Mouse (Mus musculus): ENCODE measurements around the gene Tpcn2. TPM values are rescaled to one million over a fixed set of nuclear protein-coding genes. Genes with fewer than 3 reads are reported as not detected.

The Tpcn2 gene
- polyA plus RNA-seq, 1 experiment from 2014 or later, result 0.95 TPM

DNA sequence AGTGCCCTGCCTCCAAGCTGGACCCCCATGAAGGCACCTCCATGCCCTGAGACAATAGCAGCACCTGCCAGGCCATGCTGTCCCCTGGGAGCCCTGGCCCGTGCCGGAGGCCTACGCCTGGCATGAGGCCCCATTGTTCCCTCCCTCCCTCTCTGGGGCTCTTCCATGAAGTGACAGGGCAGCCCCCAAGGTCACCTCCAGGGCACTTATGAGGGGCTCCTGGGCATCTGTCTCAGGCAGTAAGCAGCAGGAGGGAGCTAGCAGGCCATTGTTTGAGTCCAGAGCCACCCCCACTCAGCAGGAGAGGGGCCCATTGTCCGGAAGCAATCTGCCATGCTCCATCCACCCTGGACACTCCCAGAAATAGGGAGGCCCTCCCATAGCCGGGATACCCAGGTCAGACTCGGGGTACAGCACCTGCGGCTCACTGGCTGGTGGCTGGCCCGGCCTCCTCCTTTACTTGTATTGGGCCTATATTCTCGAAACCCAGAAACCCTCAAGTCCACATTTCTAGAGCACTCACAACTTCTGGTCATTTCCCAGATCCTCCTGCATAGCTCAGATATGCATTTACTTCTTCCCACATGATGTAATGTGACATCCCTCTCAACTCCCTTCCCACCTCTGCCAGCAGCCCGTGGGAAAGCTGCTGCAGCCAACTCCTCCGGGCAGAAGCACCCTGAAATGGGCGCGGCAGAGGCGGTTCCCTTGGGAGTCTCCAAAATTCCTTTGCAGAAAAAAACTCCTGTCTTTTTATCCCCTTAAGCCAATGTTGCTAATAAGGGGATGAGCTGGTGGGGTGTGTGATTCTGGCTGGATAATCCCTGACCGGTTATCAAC lies 106.8 kb downstream of the Tpcn2 start:
- H3K4me1 ChIP-seq (ENCODE audit: control insufficient read depth, insufficient read depth, low read length), result peaks cover 17% of the 10 kb centered on the region
- H3K27ac ChIP-seq (ENCODE audit: low read depth, low read length), result no peak overlapping the region
- 22% methylated on average over 15 of the region's 15 CpGs for WGBS
- no peak overlapping the region for H3K4me2 ChIP-seq (ENCODE audit: low read depth, low read length)
- H3K36me3 ChIP-seq (ENCODE audit: control insufficient read depth, insufficient read depth, low read length), result no peaks in the 10 kb centered on the region
- no peak overlapping the region for H3K4me3 ChIP-seq (ENCODE audit: low read depth, low read length)
- no peak for ATAC-seq (ENCODE audit: low read depth)
- no peak overlapping the region; the same call in 1 of the 2 replicates for H3K9ac ChIP-seq (replicated peaks; ENCODE audit: low read depth, low read length)
- H3K9me3 ChIP-seq (ENCODE audit: control insufficient read depth, low read length), result no peaks in the 10 kb centered on the region
- no peaks in the 10 kb centered on the region for H3K27me3 ChIP-seq (ENCODE audit: control insufficient read depth, insufficient read depth, low read length)

DNA sequence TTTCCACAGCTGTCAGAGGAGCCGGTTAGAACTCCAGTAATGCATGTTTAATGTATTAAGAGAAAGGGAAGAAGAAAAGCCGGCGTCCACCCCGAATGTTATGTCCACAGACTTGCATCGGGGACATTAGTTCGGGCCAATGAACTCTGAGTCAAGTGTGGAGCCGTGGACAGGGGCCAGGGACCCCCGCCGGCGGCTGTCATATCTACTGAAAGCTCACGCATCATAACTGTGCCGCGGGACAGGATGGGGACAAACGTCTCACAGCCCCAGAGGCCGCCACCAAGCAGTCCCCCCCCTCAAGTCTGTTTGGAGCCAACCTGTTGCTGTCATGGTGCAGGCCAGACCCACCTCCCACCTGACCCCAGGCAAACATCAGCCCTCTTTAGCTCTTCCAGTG lies 110.2 kb downstream of the Tpcn2 start:
- no peak for ATAC-seq (ENCODE audit: low read depth)
- H3K9me3 ChIP-seq (ENCODE audit: control insufficient read depth, low read length), result no peaks in the 10 kb centered on the region
- H3K27ac ChIP-seq (ENCODE audit: low read depth, low read length), result no peak overlapping the region
- peak overlapping the region; percentile 29; the same call in 1 of the 2 replicates for H3K4me2 ChIP-seq (ENCODE audit: low read depth, low read length)
- WGBS, result 14% methylated on average over 15 of the region's 15 CpGs
- H3K27me3 ChIP-seq (ENCODE audit: control insufficient read depth, insufficient read depth, low read length), result no peaks in the 10 kb centered on the region
- H3K36me3 ChIP-seq (ENCODE audit: control insufficient read depth, insufficient read depth, low read length), result no peaks in the 10 kb centered on the region
- no peak overlapping the region for H3K9ac ChIP-seq (replicated peaks; ENCODE audit: low read depth, low read length)
- peaks cover 12% of the 10 kb centered on the region for H3K4me1 ChIP-seq (ENCODE audit: control insufficient read depth, insufficient read depth, low read length)
- H3K4me3 ChIP-seq (ENCODE audit: low read depth, low read length), result no peak overlapping the region

DNA sequence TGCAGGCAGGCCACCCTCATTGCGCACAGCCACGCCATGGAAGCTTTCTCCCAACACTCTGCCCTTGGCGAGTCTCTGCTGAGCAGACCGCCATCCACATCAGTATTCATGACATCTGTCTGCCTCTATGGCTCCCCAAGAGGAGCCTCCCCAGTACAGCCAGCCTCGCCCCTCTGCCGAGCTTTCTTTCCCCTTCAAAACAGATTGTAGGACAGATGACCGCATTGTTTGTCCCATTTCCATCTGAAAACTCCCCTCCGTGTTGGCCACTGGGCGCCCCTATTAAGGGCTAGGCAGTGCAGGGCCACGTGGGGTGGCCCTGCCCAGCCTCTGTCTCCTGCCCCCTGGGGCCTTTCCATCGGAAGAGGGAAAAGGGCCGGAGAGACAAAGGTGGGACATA lies 110.7 kb downstream of the Tpcn2 start:
- 2% methylated on average over 12 of the region's 12 CpGs for WGBS
- Histone ChIP-seq H3K27ac (ENCODE audit: low read depth, low read length) (no peak overlapping the region), H3K4me1 (ENCODE audit: control insufficient read depth, insufficient read depth, low read length) (peaks cover 12% of the 10 kb centered on the region), H3K4me2 (ENCODE audit: low read depth, low read length) (peak overlapping the region; percentile 29; the same call in 1 of the 2 replicates), H3K4me3 (ENCODE audit: low read depth, low read length) (no peak overlapping the region), H3K36me3 (ENCODE audit: control insufficient read depth, insufficient read depth, low read length) (no peaks in the 10 kb centered on the region), H3K9me3 (ENCODE audit: control insufficient read depth, low read length) (no peaks in the 10 kb centered on the region), H3K27me3 (ENCODE audit: control insufficient read depth, insufficient read depth, low read length) (no peaks in the 10 kb centered on the region), H3K9ac (replicated peaks; ENCODE audit: low read depth, low read length) (no peak overlapping the region)
- peak; percentile 76 for ATAC-seq (ENCODE audit: low read depth)

DNA sequence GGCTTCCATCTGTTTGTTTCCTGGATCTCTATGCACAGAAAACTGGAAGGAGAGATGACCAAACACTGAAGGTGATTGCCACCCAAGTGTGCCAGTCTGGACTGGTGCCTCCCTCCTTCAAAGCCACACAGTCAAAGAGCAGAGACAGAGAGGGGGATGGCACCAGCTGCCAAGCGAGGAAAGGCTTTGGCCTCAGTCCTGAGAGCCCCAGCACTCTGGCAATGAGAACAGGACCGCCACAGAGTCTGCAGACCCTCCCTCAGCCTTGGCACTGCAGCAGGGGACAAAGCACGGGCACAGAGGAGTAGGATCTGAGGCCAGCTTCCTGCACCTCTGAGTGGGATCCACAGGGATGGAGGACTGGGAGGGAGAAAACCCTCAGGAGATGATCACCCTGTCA lies 114.1 kb downstream of the Tpcn2 start:
- peaks cover 7% of the 10 kb centered on the region for H3K4me1 ChIP-seq (ENCODE audit: control insufficient read depth, insufficient read depth, low read length)
- H3K4me2 ChIP-seq (ENCODE audit: low read depth, low read length), result no peak overlapping the region
- WGBS, result 61% methylated on average over 3 of the region's 3 CpGs
- H3K9ac ChIP-seq (replicated peaks; ENCODE audit: low read depth, low read length), result no peak overlapping the region
- H3K4me3 ChIP-seq (ENCODE audit: low read depth, low read length), result no peak overlapping the region
- H3K36me3 ChIP-seq (ENCODE audit: control insufficient read depth, insufficient read depth, low read length), result no peaks in the 10 kb centered on the region
- H3K27ac ChIP-seq (ENCODE audit: low read depth, low read length), result no peak overlapping the region
- no peaks in the 10 kb centered on the region for H3K9me3 ChIP-seq (ENCODE audit: control insufficient read depth, low read length)
- H3K27me3 ChIP-seq (ENCODE audit: control insufficient read depth, insufficient read depth, low read length), result no peaks in the 10 kb centered on the region
- ATAC-seq (ENCODE audit: low read depth), result no peak

DNA sequence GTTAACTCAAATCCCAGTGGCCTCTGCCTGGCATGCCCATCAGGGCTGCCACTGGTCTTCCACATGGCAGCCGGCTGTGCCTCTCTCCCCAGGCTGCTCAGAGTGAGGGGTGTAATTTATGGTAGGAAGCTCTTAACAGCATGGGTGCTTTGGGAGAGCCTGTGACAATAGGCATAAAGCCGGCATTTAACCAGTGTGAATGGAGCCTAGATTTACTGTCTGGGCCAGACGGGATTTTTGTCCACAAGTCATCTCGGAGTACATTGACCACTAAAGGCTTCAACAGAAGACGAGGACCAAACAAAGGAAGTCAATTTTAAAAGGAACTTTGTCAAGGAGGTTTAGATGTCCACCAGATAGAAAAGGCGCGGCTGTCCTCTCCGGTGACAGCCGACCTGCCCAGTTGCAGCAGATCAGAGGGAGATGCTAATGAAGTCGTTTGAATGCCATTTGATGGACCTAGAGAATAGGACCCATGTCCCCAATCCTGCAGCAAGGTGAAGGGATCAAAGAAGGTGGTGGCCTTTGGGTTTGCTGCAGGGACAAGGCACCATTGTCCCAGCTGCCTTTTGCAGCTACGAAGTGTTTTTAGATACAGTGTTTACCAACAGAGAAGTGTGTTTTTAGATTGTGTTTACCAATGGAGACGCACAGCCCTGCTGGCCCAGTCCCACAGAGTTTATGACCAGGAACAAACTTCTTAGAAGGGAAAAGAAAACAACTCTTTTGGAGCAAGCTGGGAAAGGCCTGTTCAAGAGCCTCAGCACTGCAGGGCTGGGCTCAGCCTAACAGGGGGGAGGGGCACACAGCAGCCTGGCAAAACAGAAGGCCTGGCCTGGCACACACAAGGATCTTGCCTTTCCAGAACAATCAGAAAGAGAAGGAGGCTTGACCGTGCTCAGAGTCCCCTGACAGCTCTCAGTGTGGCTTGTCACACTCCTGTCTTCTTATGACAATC lies 124.2 kb downstream of the Tpcn2 start:
- WGBS, result 6% methylated on average over 13 of the region's 13 CpGs
- Histone ChIP-seq H3K27ac (ENCODE audit: low read depth, low read length) (no peak overlapping the region), H3K9me3 (ENCODE audit: control insufficient read depth, low read length) (no peaks in the 10 kb centered on the region)

DNA sequence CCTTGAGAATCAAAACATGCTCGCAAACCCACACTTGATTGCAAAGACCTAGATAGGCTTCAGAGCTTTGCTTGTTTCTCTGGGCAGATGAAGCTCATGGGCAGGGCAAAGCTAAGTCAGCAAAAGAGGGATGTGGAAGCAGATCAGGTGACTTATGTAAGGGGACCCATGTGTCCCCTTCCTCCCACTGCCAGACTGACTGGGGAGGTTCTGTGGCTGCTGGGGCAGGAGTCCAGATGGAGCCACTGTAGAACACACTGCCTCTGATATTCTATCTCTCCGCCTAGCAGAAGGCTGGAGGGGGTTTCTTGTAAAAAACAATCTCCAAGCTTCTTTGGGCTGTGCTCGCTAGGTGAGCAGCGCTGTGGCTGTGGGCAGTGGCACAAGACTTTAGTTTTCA lies 128.1 kb downstream of the Tpcn2 start:
- no peaks in the 10 kb centered on the region for H3K9me3 ChIP-seq (ENCODE audit: control insufficient read depth, low read length)

More for the DNA sequence above, 124.2 kb downstream of the Tpcn2 start:
- Histone ChIP-seq H3K9ac (replicated peaks; ENCODE audit: low read depth, low read length) (no peak overlapping the region), H3K4me1 (ENCODE audit: control insufficient read depth, insufficient read depth, low read length) (peaks cover 15% of the 10 kb centered on the region), H3K27me3 (ENCODE audit: control insufficient read depth, insufficient read depth, low read length) (no peaks in the 10 kb centered on the region), H3K4me3 (ENCODE audit: low read depth, low read length) (no peak overlapping the region), H3K4me2 (ENCODE audit: low read depth, low read length) (no peak overlapping the region), H3K36me3 (ENCODE audit: control insufficient read depth, insufficient read depth, low read length) (no peaks in the 10 kb centered on the region)
- peak; percentile 86 for ATAC-seq (ENCODE audit: low read depth)

DNA sequence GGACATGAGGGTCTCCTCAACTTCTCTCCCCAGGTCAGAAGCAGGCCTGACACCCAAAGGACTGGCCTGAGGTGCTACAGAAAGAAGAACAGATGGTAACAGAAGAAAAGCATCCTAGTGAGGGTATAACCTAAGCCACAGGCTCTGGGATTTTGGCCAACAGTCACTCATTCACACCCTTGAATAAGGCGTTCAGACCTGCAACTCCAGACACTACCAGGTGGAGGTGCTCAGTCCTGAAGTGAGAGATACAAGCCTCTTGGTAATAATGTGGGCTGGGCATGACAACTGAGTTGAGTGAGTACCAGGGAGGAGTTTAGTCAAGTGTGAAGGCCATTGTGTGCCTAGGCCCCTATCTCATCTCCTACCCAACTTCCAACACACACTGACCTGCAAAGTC lies 129.7 kb downstream of the Tpcn2 start:
- H3K4me2 ChIP-seq (ENCODE audit: low read depth, low read length), result no peak overlapping the region
- H3K27ac ChIP-seq (ENCODE audit: low read depth, low read length), result no peak overlapping the region
- no peak overlapping the region for H3K9ac ChIP-seq (replicated peaks; ENCODE audit: low read depth, low read length)
- peaks cover 2% of the 10 kb centered on the region; the same call in 1 of the 2 replicates for H3K4me1 ChIP-seq (ENCODE audit: control insufficient read depth, insufficient read depth, low read length)
- H3K4me3 ChIP-seq (ENCODE audit: low read depth, low read length), result no peak overlapping the region
- H3K9me3 ChIP-seq (ENCODE audit: control insufficient read depth, low read length), result no peaks in the 10 kb centered on the region
- H3K36me3 ChIP-seq (ENCODE audit: control insufficient read depth, insufficient read depth, low read length), result no peaks in the 10 kb centered on the region
- ATAC-seq (ENCODE audit: low read depth), result no peak
- H3K27me3 ChIP-seq (ENCODE audit: control insufficient read depth, insufficient read depth, low read length), result no peaks in the 10 kb centered on the region
- WGBS, result 73% methylated on average over 1 of the region's 1 CpGs

More for the DNA sequence above, 128.1 kb downstream of the Tpcn2 start:
- H3K27me3 ChIP-seq (ENCODE audit: control insufficient read depth, insufficient read depth, low read length), result no peaks in the 10 kb centered on the region
- WGBS, result 87% methylated on average over 4 of the region's 4 CpGs
- H3K4me1 ChIP-seq (ENCODE audit: control insufficient read depth, insufficient read depth, low read length), result peaks cover 15% of the 10 kb centered on the region
- H3K36me3 ChIP-seq (ENCODE audit: control insufficient read depth, insufficient read depth, low read length), result no peaks in the 10 kb centered on the region
- no peak overlapping the region for H3K4me3 ChIP-seq (ENCODE audit: low read depth, low read length)
- ATAC-seq (ENCODE audit: low read depth), result no peak
- H3K27ac ChIP-seq (ENCODE audit: low read depth, low read length), result no peak overlapping the region
- H3K4me2 ChIP-seq (ENCODE audit: low read depth, low read length), result no peak overlapping the region
- H3K9ac ChIP-seq (replicated peaks; ENCODE audit: low read depth, low read length), result no peak overlapping the region

DNA sequence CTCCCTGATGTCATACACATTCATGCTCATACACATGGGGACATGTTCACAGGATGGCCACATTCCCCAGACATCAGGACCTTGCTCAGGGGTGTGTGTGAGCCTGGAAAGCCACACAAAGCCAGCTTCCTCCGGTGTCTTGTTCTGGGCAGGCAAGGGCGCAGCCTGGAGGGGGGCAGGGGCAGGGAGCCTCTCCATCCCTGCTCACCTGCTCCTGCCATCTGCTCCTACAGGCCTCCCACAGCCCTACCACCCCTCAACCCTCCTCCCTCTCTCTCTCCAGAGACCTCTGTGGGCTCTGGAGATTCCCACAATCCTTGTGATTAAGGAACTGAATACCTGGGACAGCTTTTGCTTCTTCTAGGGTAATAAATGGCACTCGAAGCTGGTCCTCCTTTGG lies 132.0 kb downstream of the Tpcn2 start:
- Histone ChIP-seq H3K4me2 (ENCODE audit: low read depth, low read length) (no peak overlapping the region), H3K4me1 (ENCODE audit: control insufficient read depth, insufficient read depth, low read length) (no peaks in the 10 kb centered on the region)
- 80% methylated on average over 3 of the region's 3 CpGs for WGBS

DNA sequence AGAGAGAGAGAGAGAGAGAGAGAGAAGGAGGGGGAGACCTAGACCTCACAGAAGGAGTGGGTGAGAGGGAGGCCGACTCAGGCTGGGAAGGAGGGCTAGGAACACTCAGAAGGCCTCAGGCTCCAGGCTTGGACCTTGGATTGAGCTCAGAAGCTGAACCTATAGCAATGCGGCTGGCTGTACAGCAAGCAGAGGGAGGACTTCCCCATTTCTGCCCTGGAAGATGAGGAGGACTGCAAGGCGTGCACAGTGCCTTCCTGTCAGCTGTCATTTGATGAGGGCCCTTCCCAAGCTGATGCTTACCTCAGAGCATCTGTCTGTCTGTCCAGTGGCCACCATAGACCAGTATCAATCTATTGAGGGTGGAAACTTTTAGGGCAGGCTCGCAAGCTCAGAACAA lies 134.9 kb downstream of the Tpcn2 start:
- no peaks in the 10 kb centered on the region for H3K9me3 ChIP-seq (ENCODE audit: control insufficient read depth, low read length)
- no peak for ATAC-seq (ENCODE audit: low read depth)
- no peak overlapping the region for H3K27ac ChIP-seq (ENCODE audit: low read depth, low read length)
- H3K27me3 ChIP-seq (ENCODE audit: control insufficient read depth, insufficient read depth, low read length), result no peaks in the 10 kb centered on the region
- H3K4me1 ChIP-seq (ENCODE audit: control insufficient read depth, insufficient read depth, low read length), result no peaks in the 10 kb centered on the region
- no peak overlapping the region for H3K4me3 ChIP-seq (ENCODE audit: low read depth, low read length)
- no peak overlapping the region for H3K4me2 ChIP-seq (ENCODE audit: low read depth, low read length)
- H3K36me3 ChIP-seq (ENCODE audit: control insufficient read depth, insufficient read depth, low read length), result no peaks in the 10 kb centered on the region
- 94% methylated on average over 4 of the region's 4 CpGs for WGBS
- no peak overlapping the region for H3K9ac ChIP-seq (replicated peaks; ENCODE audit: low read depth, low read length)

More for the DNA sequence above, 132.0 kb downstream of the Tpcn2 start:
- no peak overlapping the region for H3K27ac ChIP-seq (ENCODE audit: low read depth, low read length)
- H3K9me3 ChIP-seq (ENCODE audit: control insufficient read depth, low read length), result no peaks in the 10 kb centered on the region
- ATAC-seq (ENCODE audit: low read depth), result no peak
- no peak overlapping the region for H3K9ac ChIP-seq (replicated peaks; ENCODE audit: low read depth, low read length)
- H3K4me3 ChIP-seq (ENCODE audit: low read depth, low read length), result no peak overlapping the region
- no peaks in the 10 kb centered on the region for H3K27me3 ChIP-seq (ENCODE audit: control insufficient read depth, insufficient read depth, low read length)
- no peaks in the 10 kb centered on the region for H3K36me3 ChIP-seq (ENCODE audit: control insufficient read depth, insufficient read depth, low read length)
